8 mouse cellular contexts compared by ENCODE assay signal in genomic region chr14:30136965-30137364, GRCm38 (mm10).
DNase-seq lines count a peak whose midpoint lies in the region; ATAC-seq and TF ChIP-seq lines count a peak whose summit lies in the region.

No protein-coding gene starts in this region.

- H3K27ac ChIP-seq in hindbrain, postnatal 0 days: no peak overlapping the region

- WGBS in hindbrain, postnatal 0 days: 9% methylated on average over 8 of the region's 8 CpGs

- no peaks in the 10 kb centered on the region for H3K27me3 ChIP-seq in hindbrain, postnatal 0 days (ENCODE audit: insufficient read depth, low read length)

- H3K4me1 ChIP-seq in hindbrain, postnatal 0 days (ENCODE audit: insufficient read depth, low read length): no peaks in the 10 kb centered on the region

- H3K9me3 ChIP-seq in hindbrain, postnatal 0 days (ENCODE audit: low read length): no peaks in the 10 kb centered on the region

- no peak overlapping the region for H3K9ac ChIP-seq in hindbrain, postnatal 0 days (replicated peaks; ENCODE audit: low read length)

- H3K4me2 ChIP-seq in hindbrain, postnatal 0 days (ENCODE audit: low read depth, low read length): no peak overlapping the region

- H3K36me3 ChIP-seq in hindbrain, postnatal 0 days (ENCODE audit: insufficient read depth, low read length): no peaks in the 10 kb centered on the region

- H3K4me3 ChIP-seq in hindbrain, postnatal 0 days (ENCODE audit: low read length): no peak overlapping the region

- TF ChIP-seq CTCF in hindbrain, postnatal 0 days (IDR thresholded peaks at IDR 0.05; ENCODE audit: low read depth): peak; percentile 99

- peak; percentile 75 for DNase-seq in T-cell, adult 2 months (ENCODE audit: low spot score)
- DNase-seq in cerebellum, postnatal 14 days: peak; percentile 92
- peak; percentile 64 to 82 for DNase-seq in frontal cortex, postnatal 14 days (ENCODE audit: low spot score in 2 of 2)
- DNase-seq in hindbrain, postnatal 0 days (ENCODE audit: low spot score): peak; percentile 91
- peak; percentile 87 for DNase-seq in left cerebral cortex, adult 18-20 months (ENCODE audit: low spot score in 2 of 2)
- peak; percentile 87 to 90 for DNase-seq in right cerebral cortex, postnatal 10 days (ENCODE audit: low spot score in 2 of 2)
- DNase-seq in urinary bladder, postnatal 14 days (ENCODE audit: low spot score): peak; percentile 86

- ATAC-seq in hindbrain, postnatal 0 days: peak; percentile 81
- peak; percentile 97 for ATAC-seq in megakaryocyte progenitor cell, adult 5-6 weeks (replicated peaks; ENCODE audit: poor library complexity)
